Mouse (Mus musculus) ES-E14 (cell line): ENCODE results near the gene Ahdc1.

Experiments used
- CHD2 ChIP-seq: IDR thresholded peaks from 2 replicates; pipeline ENCODE4 v1.6.1; 2014; ENCODE audit warnings: mild to moderate bottlenecking, low read depth, low read length, inconsistent platforms
- MAFK ChIP-seq: IDR thresholded peaks from 2 replicates; pipeline ENCODE4 v1.6.1; 2014; ENCODE audit warnings: mild to moderate bottlenecking, low read depth, low read length, inconsistent platforms; ENCODE audit not compliant: insufficient read depth

GRCm38 (mm10) chr4:132993553-132993952, 17.5 kb upstream of the Ahdc1 start:
- no peak for TF ChIP-seq CHD2
- TF ChIP-seq MAFK, result no peak
